Mouse (Mus musculus) MEL (cell line): Measurements from ENCODE around the gene Thbs3. TPM values are rescaled to one million over a fixed set of nuclear protein-coding genes. Genes with fewer than 3 reads are reported as not detected.

Experiments
- DNase-seq: peaks from one replicate; pipeline ENCODE4 v3.0.0; 2011; ENCODE audit warnings: low read depth, low spot score
- H3K27ac ChIP-seq: 2 replicates; pipeline ENCODE4 v1.5.1; 2012; ENCODE audit warnings: low read depth, mild to moderate bottlenecking, control low read depth, low read length, moderate library complexity; ENCODE audit not compliant: control insufficient read depth
- H3K27me3 ChIP-seq, 2 experiments: fragments of 150-350 bp in 1 of 2; sonication (generic) in 1 of 2; 2 replicates each; pipeline ENCODE4 v1.6.1; 2012; ENCODE audit warnings: low read length in 2 of 2, mild to moderate bottlenecking in 2 of 2, improper control_type of control experiment in 1 of 2, moderate library complexity in 1 of 2; ENCODE audit not compliant: insufficient read depth in 2 of 2, control insufficient read depth in 1 of 2
- H3K36me3 ChIP-seq, 2 experiments: 2 replicates each; pipeline ENCODE4 v1.6.1; 2012 to 2014; ENCODE audit warnings: low read length in 2 of 2, improper control_type of control experiment in 1 of 2, inconsistent platforms in 1 of 2, mild to moderate bottlenecking in 1 of 2; ENCODE audit not compliant: insufficient read depth in 2 of 2, control insufficient read depth in 1 of 2
- H3K4me1 ChIP-seq, 2 experiments: fragments of 150-350 bp in 1 of 2; sonication (generic) in 1 of 2; 2 replicates each; pipeline ENCODE4 v1.6.1; 2012; ENCODE audit warnings: low read length in 2 of 2, improper control_type of control experiment in 1 of 2, mild to moderate bottlenecking in 1 of 2; ENCODE audit not compliant: insufficient read depth in 2 of 2, control insufficient read depth in 1 of 2
- H3K4me3 ChIP-seq, 2 experiments: fragments of 150-350 bp in 1 of 2; sonication (generic) in 1 of 2; 2 replicates each; pipeline ENCODE4 v1.5.1; 2012; ENCODE audit warnings: low read depth in 2 of 2, low read length in 2 of 2, mild to moderate bottlenecking in 2 of 2, moderate library complexity in 2 of 2, control low read depth in 1 of 2, improper control_type of control experiment in 1 of 2; ENCODE audit not compliant: control insufficient read depth in 1 of 2, insufficient read depth in 1 of 2
- H3K79me2 ChIP-seq: 2 replicates; pipeline ENCODE4 v1.6.1; 2012; ENCODE audit warnings: mild to moderate bottlenecking, low read length, moderate library complexity; ENCODE audit not compliant: control insufficient read depth, poor library complexity, insufficient read depth
- H3K9ac ChIP-seq: 2 replicates; pipeline ENCODE4 v1.6.1; 2012; ENCODE audit warnings: low read depth, mild to moderate bottlenecking, control low read depth, low read length, moderate library complexity; ENCODE audit not compliant: control insufficient read depth, poor library complexity, severe bottlenecking
- H3K9me3 ChIP-seq: fragments of 150-350 bp; sonication (generic); replicated peaks from 2 replicates; pipeline ENCODE4 v1.6.1; 2012; ENCODE audit warnings: mild to moderate bottlenecking, low read length, improper control_type of control experiment, moderate library complexity; ENCODE audit not compliant: insufficient read depth
- BHLHE40 ChIP-seq: IDR thresholded peaks from 2 replicates; pipeline ENCODE4 v1.6.1; 2012; ENCODE audit warnings: low read depth, mild to moderate bottlenecking, inconsistent platforms, low read length, improper control_type of control experiment, borderline replicate concordance
- CHD1 ChIP-seq: IDR thresholded peaks from 2 replicates; pipeline ENCODE4 v1.6.1; 2012; ENCODE audit warnings: low read depth, mild to moderate bottlenecking, inconsistent platforms, low read length, improper control_type of control experiment
- CHD2 ChIP-seq: IDR thresholded peaks from 2 replicates; pipeline ENCODE4 v1.6.1; 2011; ENCODE audit warnings: low read length, improper control_type of control experiment
- CTCF ChIP-seq, 3 experiments: IDR thresholded peaks in 2 of 3; conservative IDR thresholded peaks in 1 of 3; 2 replicates each; pipeline ENCODE4 v1.5.1; 2011 to 2012; ENCODE audit warnings: low read length in 3 of 3, low read depth in 2 of 3, mild to moderate bottlenecking in 2 of 3, improper control_type of control experiment in 1 of 3, inconsistent platforms in 1 of 3, mixed read lengths in 1 of 3, moderate library complexity in 1 of 3; ENCODE audit not compliant: control insufficient read depth in 1 of 3, insufficient read depth in 1 of 3, poor library complexity in 1 of 3, severe bottlenecking in 1 of 3
- EP300 ChIP-seq, 2 experiments: IDR thresholded peaks; 2 replicates each; pipeline ENCODE4 v1.6.1; 2011; ENCODE audit warnings: improper control_type of control experiment in 2 of 2, low read length in 2 of 2, low read depth in 1 of 2, mild to moderate bottlenecking in 1 of 2
- ETS1 ChIP-seq: IDR thresholded peaks from 2 replicates; pipeline ENCODE4 v1.6.1; 2012; ENCODE audit warnings: low read depth, mild to moderate bottlenecking, inconsistent platforms, low read length, improper control_type of control experiment, moderate library complexity
- GABPA ChIP-seq: IDR thresholded peaks from 2 replicates; pipeline ENCODE4 v1.6.1; 2012; ENCODE audit warnings: low read depth, mild to moderate bottlenecking, inconsistent platforms, low read length, improper control_type of control experiment, moderate library complexity
- GATA1 ChIP-seq: IDR thresholded peaks from 2 replicates; pipeline ENCODE4 v1.6.1; 2011; ENCODE audit warnings: low read depth, low read length, improper control_type of control experiment
- MAX ChIP-seq: IDR thresholded peaks from 2 replicates; pipeline ENCODE4 v1.6.1; 2011; ENCODE audit warnings: low read length, improper control_type of control experiment
- MAZ ChIP-seq: IDR thresholded peaks from 2 replicates; pipeline ENCODE4 v1.6.1; 2012; ENCODE audit warnings: low read depth, mild to moderate bottlenecking, inconsistent platforms, low read length, improper control_type of control experiment
- MXI1 ChIP-seq: IDR thresholded peaks from 2 replicates; pipeline ENCODE4 v1.6.1; 2011; ENCODE audit warnings: mild to moderate bottlenecking, low read depth, low read length, improper control_type of control experiment
- MYC ChIP-seq: IDR thresholded peaks from 2 replicates; pipeline ENCODE4 v1.6.1; 2011; ENCODE audit warnings: low read depth, mild to moderate bottlenecking, low read length, improper control_type of control experiment, moderate library complexity
- NELFE ChIP-seq: IDR thresholded peaks from 2 replicates; pipeline ENCODE4 v1.6.1; 2011; ENCODE audit warnings: low read depth, low read length, improper control_type of control experiment
- NRF1 ChIP-seq: IDR thresholded peaks from 2 replicates; pipeline ENCODE4 v1.6.1; 2014; ENCODE audit warnings: low read depth, mild to moderate bottlenecking, inconsistent platforms, low read length, improper control_type of control experiment, moderate library complexity; ENCODE audit not compliant: poor library complexity, insufficient read depth, severe bottlenecking
- POLR2AphosphoS2 ChIP-seq: IDR thresholded peaks from 2 replicates; pipeline ENCODE4 v1.6.1; 2011; ENCODE audit warnings: low read length, improper control_type of control experiment
- RCOR1 ChIP-seq: IDR thresholded peaks from 2 replicates; pipeline ENCODE4 v1.6.1; 2012; ENCODE audit warnings: low read depth, mild to moderate bottlenecking, inconsistent platforms, low read length, improper control_type of control experiment
- SIN3A ChIP-seq: IDR thresholded peaks from 2 replicates; pipeline ENCODE4 v1.6.1; 2012; ENCODE audit warnings: low read length, improper control_type of control experiment, inconsistent platforms
- SMC3 ChIP-seq: IDR thresholded peaks from 2 replicates; pipeline ENCODE4 v1.6.1; 2011; ENCODE audit warnings: low read depth, low read length, improper control_type of control experiment
- TCF12 ChIP-seq: IDR thresholded peaks from 2 replicates; pipeline ENCODE4 v1.6.1; 2014; ENCODE audit warnings: low read depth, mild to moderate bottlenecking, inconsistent platforms, low read length, improper control_type of control experiment, moderate library complexity
- USF1 ChIP-seq: IDR thresholded peaks from 2 replicates; pipeline ENCODE4 v1.6.1; 2014; ENCODE audit warnings: low read depth, mild to moderate bottlenecking, inconsistent platforms, low read length, improper control_type of control experiment, moderate library complexity
- ZKSCAN1 ChIP-seq: IDR thresholded peaks from 2 replicates; pipeline ENCODE4 v1.6.1; 2012; ENCODE audit warnings: low read depth, mild to moderate bottlenecking, inconsistent platforms, low read length, improper control_type of control experiment, moderate library complexity
- ZNF384 ChIP-seq: IDR thresholded peaks from 2 replicates; pipeline ENCODE4 v1.6.1; 2012; ENCODE audit warnings: low read depth, mild to moderate bottlenecking, inconsistent platforms, low read length, improper control_type of control experiment
- polyA plus RNA-seq, 2 experiments: library from polyadenylated mRNA; stranded (reverse) in 1 of 2; unstranded in 1 of 2; fragments of >175 nt in 1 of 2; fragments of >200 nt in 1 of 2; gene quantifications; 2 replicates each; pipeline versions ENCODE4 v1.2.1 to v1.2.4; 2012; ENCODE audit warnings: low replicate concordance in 2 of 2, low read depth in 1 of 2; ENCODE audit not compliant: insufficient read length in 2 of 2, insufficient read depth in 1 of 2, missing spikeins in 1 of 2
- total RNA-seq: library from RNA; depleted of rRNA; stranded (reverse); fragments of 300-350 nt; gene quantifications from 2 replicates; pipeline ENCODE4 v1.2.3, GENCODE M21; 2012; rRNA removed

Gene Thbs3
- total RNA-seq = 1.8 and 3.4 TPM in 2 replicates
- polyA plus RNA-seq = 1 to 10 TPM in 1 of 2 experiments, not detected in 1; 4.9 TPM

- H3K27ac ChIP-seq = peak within 1 kb of the TSS; percentile 56
- H3K9ac ChIP-seq = peak within 1 kb of the TSS; percentile 80
- H3K9me3 ChIP-seq = no peaks in the 10 kb centered on the region
- H3K36me3 ChIP-seq = peaks cover 0 to 10% of the 10 kb centered on the region in 2 experiments; a peak in 2 of 4 replicates
- peaks cover 10% of the 10 kb centered on the region for H3K79me2 ChIP-seq
- H3K27me3 ChIP-seq = no peaks in the 10 kb centered on the region
- peak within 1 kb of the TSS; percentile 84 to 98 for H3K4me3 ChIP-seq
- TF ChIP-seq ZKSCAN1 (no peak), SMC3 (0 out of 2 replicates have a peak, but pooled peaks have one; percentile 1), MXI1 (peak; percentile 52; the same call in 1 of the 2 replicates), NELFE (0 out of 2 replicates have a peak, but pooled peaks have one; percentile 9), ZNF384 (peak; percentile 77), CHD2 (no peak), USF1 (0 out of 2 replicates have a peak, but pooled peaks have one; percentile 0)
- DNase-seq = peak; percentile 49
- peaks cover 2 to 14% of the 10 kb centered on the region in 2 experiments; a peak in 3 of 4 replicates for H3K4me1 ChIP-seq
These were observed at the start of gene Thbs3 for GRCm38 (mm10) chr3:89214681-89215411. Gene Thbs3 (plus strand): TSS chr3:89215180.

- peaks cover 29% of the 10 kb centered on the region for H3K79me2 ChIP-seq
- H3K4me1 ChIP-seq = peaks cover 7 to 17% of the 10 kb centered on the region in 2 experiments
- TF ChIP-seq SIN3A (0 out of 2 replicates have a peak, but pooled peaks have one; percentile 38), GATA1 (peak; percentile 50; the same call in 1 of the 2 replicates), MAX (0 out of 2 replicates have a peak, but pooled peaks have one; percentile 13), POLR2AphosphoS2 (no peak), NRF1 (no peak), MAZ (no peak), CHD2 (no peak), EP300 (IDR thresholded peaks at IDR 0.05; ENCODE audit: low read depth in 1 of 2, low read length in 2 of 2) (no peak), ETS1 (0 out of 2 replicates have a peak, but pooled peaks have one; percentile 3), BHLHE40 (no peak), RCOR1 (peak; percentile 54), GABPA (no peak), SMC3 (no peak), CHD1 (0 out of 2 replicates have a peak, but pooled peaks have one; percentile 34), TCF12 (no peak), MYC (peak; percentile 44; the same call in 1 of the 2 replicates), CTCF (IDR thresholded peaks at IDR 0.05 in 2 of 3, conservative IDR thresholded peaks at IDR 0.05 in 1 of 3; ENCODE audit: control insufficient read depth in 1 of 3, insufficient read depth in 1 of 3, low read depth in 2 of 3, low read length in 3 of 3, poor library complexity in 1 of 3, severe bottlenecking in 1 of 3) (no peak), ZNF384 (no peak)
- DNase-seq = no peak
- H3K9me3 ChIP-seq = no peaks in the 10 kb centered on the region
- no peaks in the 10 kb centered on the region for H3K27me3 ChIP-seq
- peaks cover 12 to 19% of the 10 kb centered on the region in 2 experiments for H3K36me3 ChIP-seq
- H3K4me3 ChIP-seq = peak overlapping the region; percentile 76 to 80
- peak overlapping the region; percentile 82 for H3K27ac ChIP-seq
- H3K9ac ChIP-seq = peak overlapping the region; percentile 95
These were observed 49.6 kb upstream of the Thbs3 start for GRCm38 (mm10) chr3:89165268-89165870.
